Mouse (Mus musculus) G1E-ER4 (cell line): Measurements from ENCODE around the gene Rps15a. TPM values are rescaled to one million over a fixed set of nuclear protein-coding genes. Genes with fewer than 3 reads are reported as not detected.

Source experiments
- GATA1 ChIP-seq: IDR thresholded peaks from one replicate; pipeline ENCODE4 v1.8.0; 2012; ENCODE audit warnings: low read length, inconsistent platforms
- polyA plus RNA-seq: library from polyadenylated mRNA; stranded (reverse); fragments of >175 nt; gene quantifications from 2 replicates; pipeline ENCODE4 v1.2.3, GENCODE M21; 2012

Rps15a gene
- polyA plus RNA-seq, 1 experiment, result 10.0 TPM

DNA sequence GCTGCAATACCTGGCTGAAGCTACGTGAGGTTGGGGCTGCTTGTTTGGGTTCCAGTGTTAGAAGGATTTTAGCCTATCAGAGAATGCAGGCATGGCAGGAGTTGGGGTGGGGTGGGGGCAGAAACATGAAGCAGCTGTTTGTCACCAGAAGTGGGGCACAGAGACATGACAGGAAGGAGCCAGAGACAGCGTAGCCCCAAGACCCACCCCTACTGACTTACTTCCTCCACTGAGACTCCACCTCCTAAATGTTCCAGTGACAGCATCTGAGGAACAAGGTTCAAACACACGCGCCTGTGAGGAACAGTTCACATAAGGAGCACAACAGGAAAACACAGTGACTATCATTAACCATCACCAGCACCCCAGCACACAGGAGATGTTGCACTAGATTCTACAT, 36.0 kb downstream of the Rps15a start:
- TF ChIP-seq GATA1, result no peak

DNA sequence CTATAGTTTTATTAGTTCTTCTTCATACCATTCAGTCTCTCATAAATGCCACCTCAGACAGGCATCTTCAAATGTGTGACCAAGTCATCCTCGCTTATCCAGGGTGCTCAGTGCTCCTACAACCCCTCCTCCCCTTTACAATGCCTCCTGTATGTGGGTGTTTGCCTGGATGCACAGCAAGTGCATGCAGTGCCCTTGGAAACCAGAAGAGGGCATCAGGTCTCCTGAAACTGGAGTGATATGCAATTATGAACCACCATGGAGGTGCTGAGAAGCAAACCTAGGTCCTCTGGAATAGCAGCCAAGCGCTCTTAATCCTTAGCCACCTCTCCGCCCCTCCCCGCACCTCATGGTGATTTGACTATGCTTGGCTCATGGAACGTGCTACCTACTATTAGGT, 36.9 kb downstream of the Rps15a start:
- no peak for TF ChIP-seq GATA1

DNA sequence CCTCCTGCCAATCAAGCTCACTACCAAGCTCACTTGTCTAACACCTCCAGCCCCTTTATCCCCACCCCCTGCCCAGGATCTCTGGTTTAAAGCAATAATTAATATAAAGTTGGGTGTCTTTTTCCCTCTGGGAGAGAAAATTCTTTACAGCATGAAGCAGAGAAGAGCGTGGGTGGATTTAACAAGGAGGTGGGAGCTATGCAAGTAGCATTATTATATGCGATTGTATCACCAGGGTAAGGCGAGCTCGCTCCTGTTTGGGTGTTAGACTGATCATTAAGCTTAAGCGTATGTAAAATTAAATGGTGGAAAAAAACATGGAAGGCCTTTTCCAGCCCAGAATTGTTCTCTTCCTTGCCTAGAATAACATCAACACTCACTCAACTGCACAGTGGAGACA, 48.7 kb downstream of the Rps15a start:
- TF ChIP-seq GATA1, result no peak

DNA sequence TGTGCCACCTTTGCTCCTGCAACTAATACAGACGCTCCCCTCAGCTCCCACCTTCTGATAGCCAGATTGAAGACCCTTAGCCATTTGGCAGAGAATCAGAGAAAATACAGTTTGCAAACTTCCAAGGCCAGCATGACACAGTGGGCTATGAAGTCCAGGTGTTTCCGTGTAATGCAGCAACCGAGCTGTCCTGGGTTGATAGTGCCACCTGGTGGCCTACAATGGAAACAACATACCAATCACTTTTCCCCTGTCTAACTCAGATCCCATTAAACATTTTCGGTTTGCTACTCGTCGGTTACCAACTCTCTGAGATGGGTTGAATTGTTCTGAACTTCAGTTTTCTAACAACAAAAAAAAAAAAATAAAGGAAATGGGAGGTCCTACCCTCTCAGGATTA, 59.7 kb downstream of the Rps15a start:
- no peak for TF ChIP-seq GATA1

Other genes with a start within 250 kb of the Rps15a start
- 19.3 and 30.4 TPM in 2 replicates for gene Arl6ip1, start 13.5 kb upstream of the Rps15a start, polyA plus RNA-seq
- gene Smg1, start 127.5 kb upstream of the Rps15a start, polyA plus RNA-seq, result 21.8 and 31.7 TPM in 2 replicates